Mouse (Mus musculus) heart, embryonic 11.5 days (tissue): Measurements from ENCODE around the gene Pitpnm2. TPM values are rescaled to one million over a fixed set of nuclear protein-coding genes. Genes with fewer than 3 reads are reported as not detected.
"Not testable (repeated sequence)": the region's sequence is repeated elsewhere in the genome, so short reads cannot be mapped to it uniquely, and the experiment has no call there.

Source experiments
- ATAC-seq: fragments of 200-750 bp; cut with Nextera tagmentation; replicated peaks from 2 replicates; pipeline ENCODE4 v1.8.0; 2017; ENCODE audit warnings: moderate library complexity; ENCODE audit not compliant: insufficient number of reproducible peaks, low FRiP score, low TSS enrichment
- H3K27ac ChIP-seq: fragments of 300-500 bp; sonication (generic); 2 replicates; pipeline ENCODE4 v1.5.1; 2014; ENCODE audit warnings: mild to moderate bottlenecking, low read depth, low read length
- H3K27me3 ChIP-seq: fragments of 300-500 bp; sonication (generic); 2 replicates; pipeline ENCODE4 v1.6.1; 2014; ENCODE audit warnings: mild to moderate bottlenecking, low read length, mixed read lengths; ENCODE audit not compliant: control insufficient read depth, insufficient read depth
- H3K36me3 ChIP-seq: fragments of 300-500 bp; sonication (generic); 2 replicates; pipeline ENCODE4 v1.6.1; 2014; ENCODE audit warnings: mild to moderate bottlenecking, low read length, moderate library complexity, mixed read lengths; ENCODE audit not compliant: control insufficient read depth, insufficient read depth
- H3K4me1 ChIP-seq: fragments of 300-500 bp; sonication (generic); 2 replicates; pipeline ENCODE4 v1.6.1; 2014; ENCODE audit warnings: low read length; ENCODE audit not compliant: control insufficient read depth, insufficient read depth
- H3K4me2 ChIP-seq: fragments of 300-500 bp; sonication (generic); 2 replicates; pipeline ENCODE4 v1.6.1; 2014; ENCODE audit warnings: mild to moderate bottlenecking, moderate library complexity
- H3K4me3 ChIP-seq: fragments of 300-500 bp; sonication (generic); 2 replicates; pipeline ENCODE4 v1.5.1; 2014; ENCODE audit warnings: low read depth, low read length
- H3K9ac ChIP-seq: fragments of 300-500 bp; sonication (generic); 2 replicates; pipeline ENCODE4 v1.6.1; 2014; ENCODE audit warnings: mild to moderate bottlenecking, low read depth, low read length, moderate library complexity
- H3K9me3 ChIP-seq: fragments of 300-500 bp; sonication (generic); replicated peaks from 2 replicates; pipeline ENCODE4 v1.6.1; 2016; ENCODE audit warnings: low read length; ENCODE audit not compliant: control insufficient read depth
- WGBS: fragments of 180-500 bp; shearing (Covaris S2); extraction: QIAGEN DNeasy Blood & Tissue Kit; methylation state at CpG from one replicate; pipeline ENCODE4 v1.1.7; 2014; ENCODE audit not compliant: insufficient replicate concordance; 5-methylcytosine and 5-hydroxymethylcytosine counted together
- polyA plus RNA-seq: library from polyadenylated mRNA; unstranded; fragments of >200 nt; fragmentation: Nextera tagmentation; extraction: Ambion mirVana; gene quantifications from 2 replicates; pipeline ENCODE4 v1.2.1, GENCODE M21; 2014

The Pitpnm2 gene
- polyA plus RNA-seq, 1 experiment from 2014 or later: 7.8 TPM

GRCm38 (mm10) chr5:124221736-124222040, 27.9 kb downstream of the Pitpnm2 start:
- Histone ChIP-seq H3K9ac (peak overlapping the region; percentile 4; the same call in 1 of the 2 replicates), H3K9me3 (no peaks in the 10 kb centered on the region), H3K4me3 (no peak overlapping the region), H3K4me2 (no peak overlapping the region), H3K27me3 (no peaks in the 10 kb centered on the region), H3K4me1 (peaks cover 65% of the 10 kb centered on the region), H3K27ac (no peak overlapping the region), H3K36me3 (no peaks in the 10 kb centered on the region)
- no peak for ATAC-seq
- WGBS: 82% methylated on average over 7 of the region's 7 CpGs

GRCm38 (mm10) chr5:124221037-124221735, 28.4 kb downstream of the Pitpnm2 start:
- WGBS: 57% methylated on average over 7 of the region's 7 CpGs
- Histone ChIP-seq H3K4me2 (no peak overlapping the region), H3K27ac (0 out of 2 replicates have a peak overlapping the region, but pooled peaks have one; percentile 29), H3K4me1 (peaks cover 65% of the 10 kb centered on the region), H3K9ac (peak overlapping the region; percentile 4; the same call in 1 of the 2 replicates), H3K9me3 (no peaks in the 10 kb centered on the region), H3K4me3 (no peak overlapping the region), H3K36me3 (no peaks in the 10 kb centered on the region), H3K27me3 (no peaks in the 10 kb centered on the region)
- no peak for ATAC-seq

- H3K27me3 ChIP-seq: no peaks in the 10 kb centered on the region
- peaks cover 65% of the 10 kb centered on the region for H3K4me1 ChIP-seq
- WGBS: 81% methylated on average over 5 of the region's 5 CpGs
- no peaks in the 10 kb centered on the region for H3K9me3 ChIP-seq
- H3K27ac ChIP-seq: 0 out of 2 replicates have a peak overlapping the region, but pooled peaks have one; percentile 29
- no peak overlapping the region for H3K4me2 ChIP-seq
- ATAC-seq: no peak
- H3K36me3 ChIP-seq: no peaks in the 10 kb centered on the region
- H3K9ac ChIP-seq: no peak overlapping the region
- no peak overlapping the region for H3K4me3 ChIP-seq
Observed at GRCm38 (mm10) chr5:124220551-124220950, 29.0 kb downstream of the Pitpnm2 start.

- 72% methylated on average over 10 of the region's 10 CpGs for WGBS
- Histone ChIP-seq H3K9ac (no peak overlapping the region), H3K4me3 (no peak overlapping the region), H3K9me3 (no peaks in the 10 kb centered on the region), H3K4me1 (peaks cover 67% of the 10 kb centered on the region), H3K27me3 (no peaks in the 10 kb centered on the region), H3K4me2 (no peak overlapping the region), H3K36me3 (no peaks in the 10 kb centered on the region), H3K27ac (no peak overlapping the region; the same call in 1 of the 2 replicates)
- no peak for ATAC-seq
Observed at GRCm38 (mm10) chr5:124219431-124219830, 30.1 kb downstream of the Pitpnm2 start.

- Histone ChIP-seq H3K9ac (no peak overlapping the region), H3K4me1 (peaks cover 67% of the 10 kb centered on the region)
- WGBS: 50% methylated on average over 7 of the region's 7 CpGs
Observed at GRCm38 (mm10) chr5:124218986-124219385, 30.6 kb downstream of the Pitpnm2 start.

GRCm38 (mm10) chr5:124217566-124218249, 31.9 kb downstream of the Pitpnm2 start:
- no peak overlapping the region for H3K4me2 ChIP-seq
- 0 out of 2 replicates have a peak, but pooled peaks cover 2% of the 10 kb centered on the region for H3K36me3 ChIP-seq
- peaks cover 66% of the 10 kb centered on the region for H3K4me1 ChIP-seq
- H3K27me3 ChIP-seq: no peaks in the 10 kb centered on the region
- WGBS: 54% methylated on average over 8 of the region's 8 CpGs
- no peak for ATAC-seq
- no peak overlapping the region for H3K9ac ChIP-seq
- H3K9me3 ChIP-seq: no peaks in the 10 kb centered on the region
- no peak overlapping the region for H3K4me3 ChIP-seq
- H3K27ac ChIP-seq: no peak overlapping the region

More at GRCm38 (mm10) chr5:124218986-124219385, 30.6 kb downstream of the Pitpnm2 start:
- no peaks in the 10 kb centered on the region for H3K36me3 ChIP-seq
- H3K4me3 ChIP-seq: no peak overlapping the region
- H3K4me2 ChIP-seq: no peak overlapping the region
- no peak for ATAC-seq
- H3K27me3 ChIP-seq: no peaks in the 10 kb centered on the region
- peak overlapping the region; percentile 51 for H3K27ac ChIP-seq
- H3K9me3 ChIP-seq: no peaks in the 10 kb centered on the region

- H3K27me3 ChIP-seq, ATAC-seq, H3K36me3 ChIP-seq, H3K4me2 ChIP-seq, H3K9ac ChIP-seq, H3K9me3 ChIP-seq, H3K4me3 ChIP-seq, H3K27ac ChIP-seq: not testable (repeated sequence)
- 88% methylated on average over 5 of the region's 5 CpGs for WGBS
- H3K4me1 ChIP-seq: peaks cover 62% of the 10 kb centered on the region
Observed at GRCm38 (mm10) chr5:124217092-124217491, 32.5 kb downstream of the Pitpnm2 start.

- H3K4me1 ChIP-seq: peaks cover 63% of the 10 kb centered on the region
- H3K4me2 ChIP-seq: no peak overlapping the region
- H3K9me3 ChIP-seq: no peaks in the 10 kb centered on the region
- 80% methylated on average over 6 of the region's 6 CpGs for WGBS
- H3K36me3 ChIP-seq: 0 out of 2 replicates have a peak, but pooled peaks cover 2% of the 10 kb centered on the region
- no peak for ATAC-seq
- H3K27me3 ChIP-seq: no peaks in the 10 kb centered on the region
- no peak overlapping the region for H3K27ac ChIP-seq
- no peak overlapping the region for H3K9ac ChIP-seq
- H3K4me3 ChIP-seq: no peak overlapping the region
Observed at GRCm38 (mm10) chr5:124216403-124216802, 33.2 kb downstream of the Pitpnm2 start.
